Mouse (Mus musculus) 3T3-L1 (cell line): ENCODE results near the gene Atl1.

Source experiments
- DNase-seq: peaks from one replicate; pipeline ENCODE4 v3.0.0-alpha.2; 2015; ENCODE audit warnings: low read depth, low spot score

The Atl1 gene

DNA sequence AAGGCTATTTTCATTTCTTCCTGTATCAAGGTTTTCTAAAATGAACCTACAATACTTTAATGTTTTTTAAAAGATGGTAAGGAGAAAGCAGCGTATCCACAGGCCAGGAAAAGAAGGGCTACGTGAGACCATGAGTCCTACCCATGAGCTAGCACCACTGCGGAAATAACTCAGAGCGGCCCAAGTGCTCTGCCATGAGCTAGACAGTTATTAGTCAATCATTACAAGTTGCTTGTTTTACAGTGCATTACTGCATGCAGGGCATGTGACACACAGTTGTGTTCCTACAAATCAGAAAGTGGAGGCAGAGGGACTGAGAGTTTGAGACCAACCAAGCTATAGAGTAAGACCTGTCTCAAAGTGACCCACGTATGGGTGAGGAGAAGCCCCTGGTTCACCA lies 8.4 kb upstream of the Atl1 start:
- DNase-seq: no peak

DNA sequence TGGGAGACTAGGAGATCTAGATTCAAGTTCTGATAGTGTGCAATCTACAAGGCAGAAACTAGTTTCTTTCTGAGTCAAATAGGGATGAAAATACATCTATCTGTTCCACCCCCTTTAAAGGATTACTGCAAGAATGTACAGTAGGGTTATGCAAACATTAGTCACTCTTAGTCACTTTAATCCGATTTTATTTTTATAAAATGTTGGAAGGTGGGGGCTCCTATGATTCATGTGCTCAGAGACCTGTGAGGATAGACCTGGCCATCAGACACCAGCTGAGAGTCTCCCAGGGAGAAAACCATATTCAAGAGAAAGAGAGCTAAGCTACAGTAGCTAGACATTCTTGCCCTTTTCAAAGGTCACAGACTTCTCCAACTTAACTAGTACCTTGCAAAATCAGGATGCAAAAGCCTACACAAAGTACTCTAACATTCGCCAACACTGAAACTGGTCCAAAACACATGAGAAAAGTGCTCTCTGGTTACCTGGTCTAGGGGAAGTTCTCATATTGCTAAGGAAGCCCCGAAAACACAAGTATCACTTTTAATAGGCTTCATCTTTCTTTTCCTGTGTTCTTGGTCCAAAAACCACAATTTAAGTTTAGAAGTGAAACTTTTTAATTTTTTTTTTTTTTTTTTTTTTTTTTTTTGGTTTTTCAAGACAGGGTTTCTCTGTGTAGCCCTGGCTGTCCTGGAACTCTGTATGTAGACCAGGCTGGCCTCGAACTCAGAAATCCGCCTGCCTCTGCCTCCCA lies 7.1 kb upstream of the Atl1 start:
- peak; percentile 77 for DNase-seq

DNA sequence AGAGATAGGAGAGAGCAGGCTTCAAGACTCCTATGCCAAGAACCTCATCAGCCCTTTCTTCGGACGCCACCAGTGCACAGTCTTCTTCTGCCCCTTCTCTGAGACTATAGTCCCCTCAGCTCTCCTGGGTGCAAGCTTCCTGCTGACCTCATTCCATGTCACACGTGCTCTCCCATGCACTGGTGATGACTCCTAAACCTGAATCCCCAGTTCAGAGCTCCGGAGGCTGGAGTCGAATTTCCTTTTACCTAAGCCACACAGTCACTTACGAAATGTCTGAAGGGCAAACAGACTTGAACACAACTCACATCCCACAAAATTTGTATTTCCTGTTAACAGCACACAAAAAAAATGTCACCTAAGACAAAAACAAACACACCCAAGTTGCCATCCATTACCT lies 4.6 kb upstream of the Atl1 start:
- DNase-seq: peak; percentile 32

DNA sequence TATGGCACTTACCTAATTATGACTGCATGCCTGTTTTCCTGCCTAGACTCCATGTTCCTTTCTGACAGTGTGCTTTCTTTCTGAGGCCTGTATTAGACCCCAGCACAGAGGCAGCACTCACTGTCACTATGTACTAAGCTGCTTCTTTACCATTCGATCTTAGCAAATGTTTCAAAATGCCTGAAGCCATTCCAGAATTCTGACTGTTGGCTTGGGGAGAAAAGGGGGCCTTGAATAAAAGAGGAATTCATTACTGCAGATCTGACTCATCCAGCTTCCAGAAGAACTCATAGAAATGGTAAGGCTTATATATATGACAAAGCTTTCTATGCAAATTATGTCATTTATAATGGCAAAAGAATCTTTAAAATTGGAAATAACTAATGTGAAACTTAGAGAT lies 4.1 kb upstream of the Atl1 start:
- DNase-seq: peak; percentile 49

DNA sequence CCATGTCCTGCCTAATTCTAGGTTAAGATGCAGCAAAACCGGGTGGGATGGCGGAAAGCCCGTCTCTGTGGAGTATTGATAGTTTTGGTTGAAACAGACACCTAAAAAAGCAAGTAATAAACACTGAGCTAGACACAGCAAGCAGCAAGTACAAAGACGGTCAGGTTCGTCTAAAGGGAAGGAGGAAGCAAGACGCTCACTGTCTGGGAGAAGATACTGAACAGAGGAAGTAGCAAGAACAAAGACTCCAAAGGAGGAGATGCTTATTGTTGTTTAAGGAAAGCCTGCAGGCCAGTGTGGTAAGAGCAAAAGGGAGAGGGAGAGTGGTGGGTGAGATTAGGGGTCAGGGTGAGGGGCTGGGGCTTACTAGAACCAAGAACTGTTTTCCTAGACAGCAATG lies 2.4 kb upstream of the Atl1 start:
- DNase-seq: no peak

- DNase-seq: peak; percentile 20
These were observed 1.9 kb upstream of the Atl1 start for GRCm38 (mm10) chr12:69890476-69890875.

GRCm38 (mm10) chr12:69891721-69892120 lies 693 bp upstream of the Atl1 start:
- DNase-seq: peak; percentile 13

DNA sequence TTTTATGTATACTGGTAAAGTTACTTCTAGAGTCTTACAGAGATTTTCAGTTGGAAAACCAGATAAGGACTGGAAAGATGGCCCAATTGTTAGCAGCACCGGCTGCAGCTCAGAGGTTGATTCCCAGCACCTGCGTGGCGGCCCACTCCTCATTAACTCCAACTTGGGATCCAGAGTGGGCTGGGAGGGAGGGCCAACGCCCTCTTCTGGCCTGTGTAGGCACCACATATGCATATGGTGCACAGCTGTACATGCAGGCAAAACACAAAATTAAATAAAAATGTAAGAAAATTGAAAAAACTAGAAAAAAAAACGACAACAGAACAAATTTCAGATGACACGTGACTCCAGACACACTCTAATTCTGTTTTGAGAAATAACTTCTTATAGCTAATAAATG lies 1.5 kb downstream of the Atl1 start:
- DNase-seq: no peak

DNA sequence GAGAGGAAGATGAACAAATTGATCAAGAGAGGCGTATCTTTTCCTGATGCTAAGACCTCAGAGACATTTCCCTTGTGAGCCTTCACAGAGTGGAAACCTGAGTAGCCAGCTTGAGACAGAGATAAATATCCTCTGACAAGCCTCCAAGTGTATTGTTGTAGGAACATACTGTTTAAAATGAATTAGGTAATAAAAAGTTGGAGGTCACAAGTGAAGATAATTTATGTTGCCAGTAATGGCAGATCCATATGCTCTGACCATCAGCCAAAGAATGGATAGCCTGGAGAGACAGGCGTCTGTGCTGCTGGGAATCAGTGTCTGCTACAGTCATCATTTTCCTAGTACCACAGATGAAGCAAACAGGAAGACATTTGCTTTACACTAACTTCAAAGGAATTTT lies 2.6 kb downstream of the Atl1 start:
- peak; percentile 28 for DNase-seq

DNA sequence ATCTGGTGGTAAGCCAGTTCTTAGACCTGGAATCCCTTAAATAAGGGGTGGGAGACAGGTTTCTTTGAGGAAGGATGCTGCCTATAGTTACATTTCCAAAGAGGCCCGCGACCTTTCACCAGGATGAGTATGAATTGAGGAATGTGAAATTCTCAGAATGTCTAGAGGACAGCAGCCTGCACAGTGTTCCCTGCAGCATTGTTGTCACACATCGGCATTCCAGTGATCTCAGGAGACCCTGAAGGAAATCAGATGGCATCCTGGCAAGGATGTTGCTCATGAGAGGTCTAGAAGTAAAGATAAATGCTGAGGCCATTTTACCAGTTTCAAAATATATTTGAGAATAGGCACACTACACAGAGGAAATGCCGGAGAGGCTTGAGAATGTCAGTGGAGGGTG lies 5.7 kb downstream of the Atl1 start:
- peak; percentile 71 for DNase-seq

DNA sequence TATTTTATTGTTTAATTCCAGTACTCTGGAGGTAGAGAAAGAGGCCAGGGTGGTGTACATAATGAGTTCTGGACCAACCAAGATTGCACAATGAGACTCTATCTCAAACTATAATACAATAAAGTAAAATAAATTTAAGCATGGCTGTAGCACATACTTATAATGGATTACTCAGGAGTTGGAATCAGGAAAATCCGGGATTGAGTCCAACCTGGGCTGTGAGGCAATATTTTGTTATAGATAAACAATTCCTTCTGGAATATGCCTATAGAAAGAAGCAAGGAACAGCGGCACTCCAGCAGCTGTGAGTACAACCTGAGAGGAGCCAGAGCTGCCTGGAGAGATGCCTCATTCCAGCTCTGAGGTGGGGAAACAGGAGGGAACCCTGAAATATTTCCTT lies 12.6 kb downstream of the Atl1 start:
- no peak for DNase-seq

DNA sequence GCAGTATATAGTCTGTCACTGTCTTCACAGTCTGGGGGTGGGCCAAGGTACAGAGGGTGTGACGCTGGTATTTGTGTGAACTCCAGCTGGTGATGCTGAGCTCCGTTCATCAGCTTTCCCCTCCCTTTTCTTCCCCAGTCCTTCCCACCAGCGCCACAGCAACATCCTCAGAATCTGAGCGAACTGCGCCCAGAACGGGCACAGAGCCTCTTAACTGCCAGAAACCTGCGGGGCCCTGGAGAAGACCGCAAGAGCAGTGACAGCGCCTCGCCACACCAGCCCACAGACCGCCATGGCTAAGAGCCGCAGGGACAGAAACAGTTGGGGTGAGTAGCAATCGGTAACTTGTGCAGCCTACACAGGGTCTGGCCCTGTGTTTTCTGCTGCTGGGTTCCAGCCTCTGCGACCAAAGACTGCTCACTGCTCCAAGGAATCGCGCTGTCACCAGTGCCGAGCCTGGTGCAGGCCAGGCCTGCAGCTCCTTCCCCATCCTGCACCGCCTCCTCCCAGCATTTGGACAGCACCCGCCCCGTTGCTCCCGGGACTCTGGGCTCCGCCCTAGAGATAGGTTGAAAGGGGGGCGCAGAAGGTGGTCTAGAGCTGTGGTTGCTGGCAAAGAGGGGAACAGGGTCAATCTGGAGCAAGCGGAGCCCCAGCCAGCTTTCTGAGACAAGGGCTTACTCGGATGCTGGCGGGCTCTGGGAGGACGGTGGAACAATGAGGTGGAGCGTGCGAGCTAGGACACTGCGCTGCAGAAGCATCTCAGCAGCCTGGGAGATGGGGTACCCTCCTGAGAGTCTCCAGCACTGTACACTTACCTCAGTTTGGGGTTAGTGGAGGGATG lies 15.5 kb downstream of the Atl1 start:
- DNase-seq: no peak

GRCm38 (mm10) chr12:69908511-69908900 lies 16.1 kb downstream of the Atl1 start:
- DNase-seq: no peak

GRCm38 (mm10) chr12:69911906-69912305 lies 19.5 kb downstream of the Atl1 start:
- no peak for DNase-seq

GRCm38 (mm10) chr12:69912737-69913136 lies 20.3 kb downstream of the Atl1 start:
- no peak for DNase-seq

GRCm38 (mm10) chr12:69917870-69918269 lies 25.5 kb downstream of the Atl1 start:
- no peak for DNase-seq

DNA sequence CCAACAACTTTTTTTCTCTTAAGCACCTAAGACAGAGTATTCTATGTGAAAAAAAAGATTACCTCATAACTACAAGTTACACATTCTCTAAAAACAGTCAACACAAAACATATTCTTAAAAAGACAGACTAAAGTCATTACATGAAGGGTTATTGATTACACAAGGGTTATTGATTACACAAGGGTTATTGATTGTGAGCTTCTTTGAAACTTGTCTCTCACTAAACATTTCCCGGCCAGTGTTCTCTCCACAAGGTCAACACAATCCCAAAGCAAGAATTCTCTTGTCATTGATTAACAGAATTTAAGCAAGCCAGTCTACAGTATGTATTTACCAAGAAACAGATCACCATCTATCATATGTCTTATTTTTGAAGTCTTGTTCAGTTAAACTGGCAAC lies 29.7 kb downstream of the Atl1 start:
- DNase-seq: no peak

- no peak for DNase-seq
These were observed 30.7 kb downstream of the Atl1 start for GRCm38 (mm10) chr12:69923128-69923527.

- DNase-seq: no peak
These were observed 31.2 kb downstream of the Atl1 start for GRCm38 (mm10) chr12:69923603-69924002.

DNA sequence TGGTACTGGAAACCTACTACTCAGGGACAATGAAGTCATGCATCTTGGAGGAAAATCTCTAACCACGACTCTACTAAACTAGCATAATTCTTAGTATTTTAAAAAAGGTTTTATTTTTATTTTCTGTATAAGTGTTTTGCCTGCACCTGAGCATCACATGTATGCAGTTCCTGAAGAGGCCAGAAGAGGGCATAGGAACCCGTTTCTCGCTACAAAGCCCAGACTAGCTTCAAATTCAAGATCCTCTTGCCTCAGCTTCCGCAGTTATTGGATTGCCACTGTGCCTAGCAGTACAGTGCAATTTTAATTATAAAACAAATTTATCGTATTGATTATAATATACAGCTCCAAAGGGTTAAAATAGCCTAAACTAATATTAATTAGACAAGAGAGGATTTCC lies 31.6 kb downstream of the Atl1 start:
- peak; percentile 83 for DNase-seq

GRCm38 (mm10) chr12:69926716-69927115 lies 34.3 kb downstream of the Atl1 start:
- DNase-seq: no peak

DNA sequence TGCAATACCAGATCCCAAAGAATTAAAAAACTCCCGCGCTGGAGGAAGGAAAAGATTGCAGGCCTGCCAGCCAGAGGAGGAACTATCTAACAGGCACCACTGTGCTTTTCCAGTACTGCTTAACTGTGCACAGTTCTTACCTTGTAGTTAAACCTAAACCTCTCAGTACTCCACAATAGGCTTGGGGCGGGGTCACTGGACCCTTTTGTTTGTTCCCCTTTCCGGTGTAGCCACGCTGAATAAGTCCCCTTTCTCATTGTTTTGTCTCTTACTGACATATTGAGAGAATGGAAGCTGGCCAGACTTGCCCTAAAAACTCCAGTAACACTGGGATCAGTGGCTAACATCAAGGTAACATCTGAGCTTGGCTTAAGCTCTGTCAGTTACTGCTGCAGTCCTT lies 45.3 kb downstream of the Atl1 start:
- no peak for DNase-seq

DNA sequence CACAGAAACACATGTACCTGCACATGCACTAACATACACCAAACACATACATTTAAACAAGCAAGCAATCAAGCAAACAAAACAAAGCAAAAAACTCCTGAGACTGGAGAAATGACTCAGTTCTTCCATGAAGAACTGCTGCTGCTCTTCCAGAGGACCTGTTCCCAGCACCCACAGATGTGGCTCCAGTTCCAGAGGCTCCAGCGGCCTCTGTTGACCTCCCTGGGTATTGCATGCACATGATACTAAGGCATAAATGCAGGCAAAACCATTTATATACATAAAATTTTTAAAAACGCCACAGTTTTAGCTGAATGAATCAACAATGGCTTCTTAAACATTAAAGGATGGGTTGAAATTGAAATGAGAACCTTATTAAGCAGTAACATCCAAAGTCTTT lies 46.9 kb downstream of the Atl1 start:
- DNase-seq: peak; percentile 38
